Mouse (Mus musculus) hindbrain, embryonic 14.5 days (tissue): ENCODE results near the gene Phyhipl. TPM values are rescaled to one million over a fixed set of nuclear protein-coding genes. Genes with fewer than 3 reads are reported as not detected.

Source experiments
- ATAC-seq: fragments of 200-750 bp; cut with Nextera tagmentation; 2 replicates; pipeline ENCODE4 v1.8.0; 2017; ENCODE audit warnings: moderate number of reproducible peaks, mild to moderate bottlenecking, moderate TSS enrichment, moderate library complexity; ENCODE audit not compliant: low FRiP score
- DNase-seq: peaks from one replicate; pipeline ENCODE4 v3.0.0-alpha.2; 2015; ENCODE audit warnings: low spot score
- H3K27ac ChIP-seq: fragments of 300-500 bp; sonication (generic); 2 replicates; pipeline ENCODE4 v1.5.1; 2014; ENCODE audit warnings: mild to moderate bottlenecking, moderate library complexity
- H3K27me3 ChIP-seq: fragments of 300-500 bp; sonication (generic); 2 replicates; pipeline ENCODE4 v1.6.1; 2014; ENCODE audit warnings: mild to moderate bottlenecking, low read length, mixed read lengths; ENCODE audit not compliant: control insufficient read depth, insufficient read depth
- H3K36me3 ChIP-seq: fragments of 300-500 bp; sonication (generic); replicated peaks from 2 replicates; pipeline ENCODE4 v1.6.1; 2014; ENCODE audit not compliant: control insufficient read depth, insufficient read depth
- H3K4me1 ChIP-seq: fragments of 300-500 bp; sonication (generic); replicated peaks from 2 replicates; pipeline ENCODE4 v1.6.1; 2014; ENCODE audit warnings: antibody characterized with exemption, low read length, mixed read lengths; ENCODE audit not compliant: control insufficient read depth, insufficient read depth
- H3K4me2 ChIP-seq: fragments of 300-500 bp; sonication (generic); replicated peaks from 2 replicates; pipeline ENCODE4 v1.6.1; 2014; ENCODE audit warnings: mild to moderate bottlenecking, moderate library complexity
- H3K4me3 ChIP-seq: fragments of 300-500 bp; sonication (generic); replicated peaks from 2 replicates; pipeline ENCODE4 v1.5.1; 2014; ENCODE audit warnings: mild to moderate bottlenecking, low read length
- H3K9ac ChIP-seq: fragments of 300-500 bp; sonication (generic); 2 replicates; pipeline ENCODE4 v1.6.1; 2014
- H3K9me3 ChIP-seq: fragments of 300-500 bp; sonication (generic); 2 replicates; pipeline ENCODE4 v1.6.1; 2016; ENCODE audit warnings: low read length; ENCODE audit not compliant: control insufficient read depth
- WGBS: fragments of 180-500 bp; shearing (Covaris S2); extraction: QIAGEN DNeasy Blood & Tissue Kit; methylation state at CpG from one replicate; pipeline ENCODE4 v1.1.7; 2014; 5-methylcytosine and 5-hydroxymethylcytosine counted together
- polyA plus RNA-seq: library from polyadenylated mRNA; unstranded; fragments of >200 nt; fragmentation: Nextera tagmentation; extraction: Ambion mirVana; gene quantifications from 2 replicates; pipeline ENCODE4 v1.2.1, GENCODE M21; 2014

Phyhipl gene
- polyA plus RNA-seq, 1 experiment from 2014 or later, result 287 TPM

- no peaks in the 10 kb centered on the region for H3K27me3 ChIP-seq
- peak overlapping the region; percentile 4; the same call in 1 of the 2 replicates for H3K4me2 ChIP-seq
- WGBS, result 33% methylated on average over 17 of the region's 17 CpGs
- no peaks in the 10 kb centered on the region for H3K4me1 ChIP-seq
- no peak overlapping the region for H3K9ac ChIP-seq
- H3K4me3 ChIP-seq, result no peak overlapping the region
- H3K9me3 ChIP-seq, result no peaks in the 10 kb centered on the region
- peak overlapping the region; percentile 70 for H3K27ac ChIP-seq
- H3K36me3 ChIP-seq, result no peaks in the 10 kb centered on the region
- ATAC-seq (peak; percentile 83), DNase-seq (peak; percentile 57)
Measured at GRCm38 (mm10) chr10:70640075-70640737, 15.6 kb downstream of the Phyhipl start.

- H3K27ac ChIP-seq, result peak overlapping the region; percentile 39
- no peaks in the 10 kb centered on the region for H3K27me3 ChIP-seq
- ATAC-seq, result peak; percentile 74
- no peak for DNase-seq
- H3K4me1 ChIP-seq, result no peaks in the 10 kb centered on the region
- no peaks in the 10 kb centered on the region for H3K9me3 ChIP-seq
- H3K4me2 ChIP-seq, result peak overlapping the region; percentile 27
- WGBS, result 17% methylated on average over 12 of the region's 12 CpGs
- H3K9ac ChIP-seq, result no peak overlapping the region
- no peaks in the 10 kb centered on the region for H3K36me3 ChIP-seq
- H3K4me3 ChIP-seq, result no peak overlapping the region
Measured at GRCm38 (mm10) chr10:70637640-70638328, 18.0 kb downstream of the Phyhipl start.

- Histone ChIP-seq H3K4me2 (no peak overlapping the region), H3K4me1 (no peaks in the 10 kb centered on the region), H3K4me3 (no peak overlapping the region), H3K27me3 (no peaks in the 10 kb centered on the region), H3K9me3 (no peaks in the 10 kb centered on the region), H3K27ac (no peak overlapping the region), H3K9ac (no peak overlapping the region), H3K36me3 (no peaks in the 10 kb centered on the region)
- WGBS, result 77% methylated on average over 1 of the region's 1 CpGs
- ATAC-seq, result no peak
- no peak for DNase-seq
Measured at GRCm38 (mm10) chr10:70635261-70635660, 20.5 kb downstream of the Phyhipl start.

- no peak for DNase-seq
- no peak overlapping the region for H3K27ac ChIP-seq
- H3K36me3 ChIP-seq, result no peaks in the 10 kb centered on the region
- H3K4me3 ChIP-seq, result no peak overlapping the region
- ATAC-seq, result no peak
- H3K27me3 ChIP-seq, result no peaks in the 10 kb centered on the region
- H3K4me2 ChIP-seq, result no peak overlapping the region
- H3K9ac ChIP-seq, result no peak overlapping the region
- H3K4me1 ChIP-seq, result no peaks in the 10 kb centered on the region
- H3K9me3 ChIP-seq, result no peaks in the 10 kb centered on the region
- 76% methylated on average over 1 of the region's 1 CpGs for WGBS
Measured at GRCm38 (mm10) chr10:70631142-70631541, 24.6 kb downstream of the Phyhipl start.

- no peaks in the 10 kb centered on the region for H3K4me1 ChIP-seq
- ATAC-seq, result no peak
Measured at GRCm38 (mm10) chr10:70623461-70623860, 32.3 kb downstream of the Phyhipl start.

GRCm38 (mm10) chr10:70616377-70616776, 39.4 kb downstream of the Phyhipl start:
- no peaks in the 10 kb centered on the region for H3K9me3 ChIP-seq
- H3K36me3 ChIP-seq, result no peaks in the 10 kb centered on the region
- H3K4me2 ChIP-seq, result no peak overlapping the region
- DNase-seq (no peak), ATAC-seq (no peak)
- no peaks in the 10 kb centered on the region for H3K27me3 ChIP-seq
- WGBS, result 85% methylated on average over 6 of the region's 6 CpGs
- H3K4me1 ChIP-seq, result no peaks in the 10 kb centered on the region
- no peak overlapping the region for H3K9ac ChIP-seq
- H3K4me3 ChIP-seq, result no peak overlapping the region
- H3K27ac ChIP-seq, result no peak overlapping the region

More at GRCm38 (mm10) chr10:70623461-70623860, 32.3 kb downstream of the Phyhipl start:
- no peaks in the 10 kb centered on the region for H3K27me3 ChIP-seq
- WGBS, result 100% methylated on average over 3 of the region's 3 CpGs
- no peak overlapping the region for H3K27ac ChIP-seq
- no peaks in the 10 kb centered on the region for H3K36me3 ChIP-seq
- DNase-seq, result no peak
- H3K4me3 ChIP-seq, result no peak overlapping the region
- H3K4me2 ChIP-seq, result no peak overlapping the region
- H3K9ac ChIP-seq, result no peak overlapping the region
- no peaks in the 10 kb centered on the region for H3K9me3 ChIP-seq

- DNase-seq, result no peak
- Histone ChIP-seq H3K9ac (no peak overlapping the region), H3K27ac (no peak overlapping the region), H3K4me2 (no peak overlapping the region), H3K9me3 (no peaks in the 10 kb centered on the region), H3K4me1 (no peaks in the 10 kb centered on the region), H3K27me3 (no peaks in the 10 kb centered on the region), H3K36me3 (no peaks in the 10 kb centered on the region), H3K4me3 (no peak overlapping the region)
- 82% methylated on average over 1 of the region's 1 CpGs for WGBS
- no peak for ATAC-seq
Measured at GRCm38 (mm10) chr10:70611633-70612032, 44.1 kb downstream of the Phyhipl start.

- Histone ChIP-seq H3K9ac (peak overlapping the region; percentile 77), H3K9me3 (0 out of 2 replicates have a peak, but pooled peaks cover 3% of the 10 kb centered on the region), H3K27ac (peak overlapping the region; percentile 89), H3K27me3 (no peaks in the 10 kb centered on the region), H3K36me3 (no peaks in the 10 kb centered on the region), H3K4me2 (peak overlapping the region; percentile 81), H3K4me3 (peak overlapping the region; percentile 51), H3K4me1 (peaks cover 19% of the 10 kb centered on the region)
- under 1% methylated on average over 28 of the region's 28 CpGs for WGBS
- no peak for DNase-seq
- peak; percentile 52 for ATAC-seq
Measured at GRCm38 (mm10) chr10:70599925-70600305, 55.9 kb downstream of the Phyhipl start.

GRCm38 (mm10) chr10:70599126-70599924, 56.4 kb downstream of the Phyhipl start:
- H3K4me1 ChIP-seq, result peaks cover 20% of the 10 kb centered on the region
- WGBS, result under 1% methylated on average over 102 of the region's 124 CpGs
- DNase-seq (peak; percentile 93), ATAC-seq (peak; percentile 94)
- peak overlapping the region; percentile 51 for H3K4me3 ChIP-seq
- no peaks in the 10 kb centered on the region for H3K27me3 ChIP-seq
- H3K4me2 ChIP-seq, result peak overlapping the region; percentile 81
- H3K9me3 ChIP-seq, result 0 out of 2 replicates have a peak, but pooled peaks cover 3% of the 10 kb centered on the region
- H3K36me3 ChIP-seq, result no peaks in the 10 kb centered on the region
- H3K9ac ChIP-seq, result peak overlapping the region; percentile 77
- H3K27ac ChIP-seq, result peak overlapping the region; percentile 89
